Mouse (Mus musculus): ENCODE measurements at regions not wholly inside any gene's neighbourhood (a gene's known extent, or its start where the extent isn't known, plus 50 kb on each side); places are given as distances from the start of the nearest gene placed in this dataset.
"Not testable (repeated sequence)": the region's sequence is repeated elsewhere in the genome, so short reads cannot be mapped to it uniquely, and the experiment has no call there.

- DNase-seq, result no peak
Observed at GRCm38 (mm10) chr6:109125447-109125846, 297.0 kb downstream of the Edem1 start.

GRCm38 (mm10) chr6:109127203-109127602 lies 298.8 kb downstream of the Edem1 start:
- no peak for DNase-seq

- no peak for DNase-seq
Observed at GRCm38 (mm10) chr6:109146111-109146510, 317.7 kb downstream of the Edem1 start.

- DNase-seq, result no peak
Observed at GRCm38 (mm10) chr6:109149043-109149442, 320.6 kb downstream of the Edem1 start.

- peak; percentile 73 to 88 for DNase-seq
Observed at GRCm38 (mm10) chr6:109150023-109150911, 321.8 kb downstream of the Edem1 start.

GRCm38 (mm10) chr6:109150912-109151256 lies 322.4 kb downstream of the Edem1 start:
- no peak for DNase-seq

GRCm38 (mm10) chr6:109153624-109154023 lies 325.2 kb downstream of the Edem1 start:
- no peak for DNase-seq

- no peak for DNase-seq
Observed at GRCm38 (mm10) chr6:109159561-109159960, 331.1 kb downstream of the Edem1 start.

- no peak for DNase-seq
Observed at GRCm38 (mm10) chr6:109167439-109167838, 339.0 kb downstream of the Edem1 start.

- DNase-seq, result peak in 1 of 2 experiments; percentile 39
Observed at GRCm38 (mm10) chr6:109172104-109172850, 343.8 kb downstream of the Edem1 start.

- DNase-seq, result no peak
Observed at GRCm38 (mm10) chr6:109173015-109173414, 344.6 kb downstream of the Edem1 start.

GRCm38 (mm10) chr6:109176876-109177275 lies 348.4 kb downstream of the Edem1 start:
- DNase-seq, result no peak

- no peak for DNase-seq
Observed at GRCm38 (mm10) chr6:109182878-109183277, 354.4 kb downstream of the Edem1 start.

- DNase-seq, result not testable (repeated sequence)
Observed at GRCm38 (mm10) chr6:109193061-109193460, 364.6 kb downstream of the Edem1 start.

- no peak for DNase-seq
Observed at GRCm38 (mm10) chr6:109193603-109194002, 365.2 kb downstream of the Edem1 start.

GRCm38 (mm10) chr6:109209699-109210098 lies 381.3 kb downstream of the Edem1 start:
- DNase-seq, result no peak

- DNase-seq, result no peak
Observed at GRCm38 (mm10) chr6:109230391-109230790, 401.9 kb downstream of the Edem1 start.

GRCm38 (mm10) chr6:109233426-109233825 lies 405.0 kb downstream of the Edem1 start:
- no peak for DNase-seq

- peak in 1 of 2 experiments; percentile 16 for DNase-seq
Observed at GRCm38 (mm10) chr6:109245666-109246065, 417.2 kb downstream of the Edem1 start.

- not testable (repeated sequence) for DNase-seq
Observed at GRCm38 (mm10) chr6:109246510-109246909, 418.1 kb downstream of the Edem1 start.
